Mouse (Mus musculus): Measurements from ENCODE around the gene Cort.
"Not testable (repeated sequence)": the region's sequence is repeated elsewhere in the genome, so short reads cannot be mapped to it uniquely, and the experiment has no call there.

Cort gene

GRCm38 (mm10) chr4:149148084-149148483 lies 21.5 kb upstream of the Cort start:
- DNase-seq (ENCODE audit: extremely low spot score, low read depth, low spot score), result no peak

GRCm38 (mm10) chr4:149147528-149147927 lies 21.0 kb upstream of the Cort start:
- DNase-seq (ENCODE audit: extremely low spot score, low read depth, low spot score), result no peak

GRCm38 (mm10) chr4:149145151-149145550 lies 18.6 kb upstream of the Cort start:
- no peak for DNase-seq (ENCODE audit: extremely low spot score, low read depth, low spot score)

- DNase-seq (ENCODE audit: extremely low spot score, low read depth, low spot score), result peak; percentile 74
These were observed 17.9 kb upstream of the Cort start for GRCm38 (mm10) chr4:149144459-149144858.

- DNase-seq (ENCODE audit: extremely low spot score, low read depth, low spot score), result no peak
These were observed 17.0 kb upstream of the Cort start for GRCm38 (mm10) chr4:149143594-149143993.

GRCm38 (mm10) chr4:149138515-149138914 lies 12.0 kb upstream of the Cort start:
- no peak for DNase-seq (ENCODE audit: extremely low spot score, low read depth, low spot score)

GRCm38 (mm10) chr4:149136982-149137770 lies 10.6 kb upstream of the Cort start, which contains the start of gene Cenps:
Cenps (minus strand) TSS chr4:149137629.
- peak; percentile 50 for DNase-seq (ENCODE audit: extremely low spot score, low read depth, low spot score)

GRCm38 (mm10) chr4:149136116-149136850 lies 9.7 kb upstream of the Cort start:
- no peak for DNase-seq (ENCODE audit: extremely low spot score, low read depth, low spot score)

- DNase-seq (ENCODE audit: extremely low spot score, low read depth, low spot score), result no peak
These were observed 6.8 kb upstream of the Cort start for GRCm38 (mm10) chr4:149133395-149133794.

GRCm38 (mm10) chr4:149131789-149132565 lies 5.4 kb upstream of the Cort start:
- DNase-seq (ENCODE audit: extremely low spot score, low read depth, low spot score), result no peak

GRCm38 (mm10) chr4:149131021-149131752 lies 4.6 kb upstream of the Cort start:
- no peak for DNase-seq (ENCODE audit: extremely low spot score, low read depth, low spot score)

GRCm38 (mm10) chr4:149128467-149128866 lies 1.9 kb upstream of the Cort start:
- DNase-seq (ENCODE audit: extremely low spot score, low read depth, low spot score), result no peak

- no peak for DNase-seq (ENCODE audit: extremely low spot score, low read depth, low spot score)
These were observed 451 bp downstream of the Cort start for GRCm38 (mm10) chr4:149126115-149126509.

- no peak for DNase-seq (ENCODE audit: extremely low spot score, low read depth, low spot score)
These were observed 1.0 kb downstream of the Cort start for GRCm38 (mm10) chr4:149125341-149126114.

GRCm38 (mm10) chr4:149123432-149123831 lies 3.1 kb downstream of the Cort start:
- DNase-seq (ENCODE audit: extremely low spot score, low read depth, low spot score), result no peak

GRCm38 (mm10) chr4:149119978-149120562 lies 6.5 kb downstream of the Cort start:
- not testable (repeated sequence) for DNase-seq (ENCODE audit: extremely low spot score, low read depth, low spot score)

GRCm38 (mm10) chr4:149103875-149104561 lies 22.5 kb downstream of the Cort start, which contains the start of gene Dffa:
Dffa (plus strand) TSS chr4:149104146.
- peak; percentile 67 for DNase-seq (ENCODE audit: extremely low spot score, low read depth, low spot score)

- no peak for DNase-seq (ENCODE audit: extremely low spot score, low read depth, low spot score)
These were observed 25.1 kb downstream of the Cort start for GRCm38 (mm10) chr4:149101456-149101855.

GRCm38 (mm10) chr4:149100449-149100848 lies 26.1 kb downstream of the Cort start:
- DNase-seq (ENCODE audit: extremely low spot score, low read depth, low spot score), result not testable (repeated sequence)
